Mouse (Mus musculus) C2C12 (cell line): Measurements from ENCODE around the gene Xpa.

ENCODE experiments used
- CTCF ChIP-seq: IDR thresholded peaks from one replicate; pipeline ENCODE4 v1.5.1; 2011; ENCODE audit not compliant: control insufficient read depth, insufficient read depth, insufficient read length
- MYOD1 ChIP-seq: IDR thresholded peaks from one replicate; pipeline ENCODE4 v1.6.1; 2011; ENCODE audit warnings: low read depth; ENCODE audit not compliant: control insufficient read depth, insufficient read length

- TF ChIP-seq CTCF, result no peak
- TF ChIP-seq MYOD1, result no peak
These were observed 13.9 kb downstream of the Xpa start for GRCm38 (mm10) chr4:46182181-46182580.
